Mouse (Mus musculus): ENCODE results near the gene 5330417C22Rik. TPM values are rescaled to one million over a fixed set of nuclear protein-coding genes. Genes with fewer than 3 reads are reported as not detected.
A peak's percentile ranks its signal among the peaks of the same experiment; 100 is the strongest.

Gene 5330417C22Rik
- total RNA-seq, 2 experiments from 2014 or later, result 1.7 to 1.8 TPM

DNA sequence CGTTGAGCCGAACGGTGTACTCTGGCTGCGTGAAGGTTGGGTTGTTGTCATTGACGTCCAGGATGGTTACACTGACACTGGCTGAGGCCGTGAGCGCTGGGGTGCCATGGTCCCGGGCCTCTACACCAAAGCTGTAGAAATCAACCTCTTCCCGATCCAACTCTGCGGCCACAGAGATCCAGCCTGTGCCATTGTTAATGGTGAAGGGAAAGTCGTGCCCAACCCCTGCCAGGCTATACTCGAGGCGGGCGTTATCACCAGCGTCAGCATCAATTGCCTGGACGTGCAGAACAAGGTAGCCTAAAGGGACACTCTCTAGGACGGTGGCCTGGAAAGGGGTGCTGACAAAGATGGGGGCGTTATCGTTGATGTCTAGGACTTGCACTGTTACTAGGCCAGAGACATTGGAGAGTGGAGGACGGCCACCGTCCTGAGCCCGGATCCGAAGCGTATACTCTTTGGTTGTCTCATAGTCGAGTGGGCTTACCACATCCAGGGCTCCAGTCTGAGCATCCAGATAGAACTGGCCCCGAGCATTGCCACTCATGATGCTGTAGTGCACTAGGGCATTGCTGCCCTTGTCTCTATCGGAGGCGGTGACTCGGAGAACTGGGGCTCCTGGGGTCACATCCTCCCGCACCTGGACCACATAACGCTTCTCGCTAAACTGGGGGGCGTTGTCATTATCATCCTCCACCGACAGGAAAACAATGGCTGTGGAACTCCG, 122.5 kb downstream of the 5330417C22Rik start:
- DNase-seq, result no peak

- peak; percentile 57 for DNase-seq
Observed at GRCm38 (mm10) chr3:108411754-108412121, 124.6 kb downstream of the 5330417C22Rik start.

GRCm38 (mm10) chr3:108411026-108411753, 125.1 kb downstream of the 5330417C22Rik start:
- no peak for DNase-seq

DNA sequence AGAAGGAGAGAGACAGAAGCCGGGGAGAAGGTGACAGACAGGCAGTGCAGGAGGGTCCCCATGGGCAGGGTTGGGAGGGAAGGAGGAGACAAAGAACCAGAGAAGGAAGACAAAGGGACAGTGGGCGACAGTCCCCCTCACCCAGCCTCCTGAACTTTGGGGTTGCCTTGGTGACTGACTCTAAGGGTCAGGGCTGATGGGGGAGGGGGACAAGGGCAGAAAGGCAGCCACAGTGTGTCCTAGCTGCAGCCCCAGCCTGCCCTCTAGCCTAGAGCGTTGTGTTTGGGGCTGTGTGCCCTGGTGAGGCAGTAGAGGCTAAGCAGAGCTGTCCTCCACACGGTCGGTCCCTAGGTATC, 126.0 kb downstream of the 5330417C22Rik start:
- no peak for DNase-seq

GRCm38 (mm10) chr3:108409656-108410358, 126.5 kb downstream of the 5330417C22Rik start:
- DNase-seq, result no peak

DNA sequence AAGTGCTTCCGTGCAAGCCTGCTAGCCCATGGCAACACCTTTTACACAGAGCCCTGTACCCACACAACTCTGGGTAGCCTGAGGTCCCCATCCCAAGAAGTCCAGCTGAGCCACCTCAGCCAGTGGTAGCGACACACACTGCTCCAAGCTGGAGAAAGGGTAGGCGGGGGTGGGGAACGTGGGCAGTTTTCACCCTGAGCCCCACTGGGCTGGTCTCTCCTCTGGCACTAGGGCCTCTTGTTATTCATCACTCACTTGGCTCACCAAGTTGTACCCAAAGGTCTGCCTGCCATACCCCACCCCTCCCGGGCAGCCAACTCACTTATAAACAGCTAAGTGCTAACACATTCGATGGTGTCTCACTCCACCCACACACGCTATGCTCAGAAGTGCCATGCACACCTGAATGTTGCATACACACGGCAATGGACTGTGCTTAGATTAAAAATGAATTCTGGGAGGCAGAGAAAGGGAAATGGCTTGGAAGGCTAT, 127.8 kb downstream of the 5330417C22Rik start:
- no peak for DNase-seq

DNA sequence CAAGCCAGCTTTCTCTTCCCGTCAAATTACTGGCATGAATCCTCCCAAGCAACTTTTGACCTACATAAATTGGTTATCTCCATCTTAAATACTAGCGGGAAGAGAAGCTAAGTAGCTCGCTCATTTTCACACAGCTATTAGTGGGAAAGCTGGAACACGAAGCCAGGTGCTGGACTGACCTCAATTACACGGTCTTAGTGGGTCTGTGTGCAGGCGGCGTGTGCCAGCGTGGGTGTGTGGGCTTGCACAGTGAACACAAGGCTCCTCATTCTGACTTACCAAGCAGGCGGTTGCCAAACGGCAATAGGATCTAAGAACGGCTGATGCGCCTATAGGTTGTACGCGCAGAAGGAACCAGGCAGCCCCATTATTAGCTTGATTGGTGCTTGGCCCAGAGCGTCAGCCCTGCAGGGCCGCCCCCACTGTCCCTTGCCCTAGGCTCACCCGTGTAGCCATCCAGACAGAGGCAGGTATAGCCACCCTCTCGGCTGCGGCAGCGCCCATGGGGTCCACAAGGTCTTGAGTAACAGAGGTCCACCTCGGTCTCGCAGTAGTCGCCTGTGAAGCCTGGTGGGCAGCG, 129.9 kb downstream of the 5330417C22Rik start:
- no peak for DNase-seq

Small RNAs within 50 kb of the gene (microRNA-seq; reads per million reads assigned to microRNA genes)
- not detected for gene Gm22860

Other genes with a start within 250 kb of the 5330417C22Rik start
- gene Mybphl, start 171.6 kb downstream of the 5330417C22Rik start, total RNA-seq (2021), result not detected
- 1 to 10 TPM; 6.0 to 6.4 TPM for gene Psrc1, start 152.7 kb downstream of the 5330417C22Rik start, total RNA-seq (2021)
- gene Celsr2, start 121.0 kb downstream of the 5330417C22Rik start, total RNA-seq (2021), result 10 to 100 TPM; 11.1 to 12.1 TPM
- 100 to 1,000 TPM; 146 to 152 TPM for gene Sars, start 91.3 kb downstream of the 5330417C22Rik start, total RNA-seq (2021)
- under 1 TPM in 1 of 2 experiments, not detected in 1; 0.42 TPM for gene 1700013F07Rik, start 2.4 kb downstream of the 5330417C22Rik start, total RNA-seq (2021)
- 10 to 100 TPM; 38.3 to 40.4 TPM for gene Tmem167b, start 25.9 kb upstream of the 5330417C22Rik start, total RNA-seq (2021)
- gene Taf13, start 35.2 kb upstream of the 5330417C22Rik start, total RNA-seq (2021), result 10 to 100 TPM; 21.0 to 25.0 TPM
- gene Wdr47, start 54.7 kb upstream of the 5330417C22Rik start, total RNA-seq (2021), result 10 to 100 TPM; 10.2 to 11.0 TPM
- 10 to 100 TPM; 33.7 to 37.9 TPM for gene Clcc1, start 117.4 kb upstream of the 5330417C22Rik start, total RNA-seq (2021)
- 10 to 100 TPM; 12.7 to 13.1 TPM for gene Gpsm2, start 185.8 kb upstream of the 5330417C22Rik start, total RNA-seq (2021)
- gene Aknad1, start 203.1 kb upstream of the 5330417C22Rik start, total RNA-seq (2021), result under 1 TPM; 0.09 to 0.12 TPM

Data from adrenal gland, postnatal 10 days (tissue).